Mouse (Mus musculus): ENCODE data around the gene Zbtb3. TPM values are rescaled to one million over a fixed set of nuclear protein-coding genes. Genes with fewer than 3 reads are reported as not detected.
A peak's percentile ranks its signal among the peaks of the same experiment; 100 is the strongest.

The Zbtb3 gene
- total RNA-seq, 2 experiments from 2014 or later, result 1.9 to 2.1 TPM

DNA sequence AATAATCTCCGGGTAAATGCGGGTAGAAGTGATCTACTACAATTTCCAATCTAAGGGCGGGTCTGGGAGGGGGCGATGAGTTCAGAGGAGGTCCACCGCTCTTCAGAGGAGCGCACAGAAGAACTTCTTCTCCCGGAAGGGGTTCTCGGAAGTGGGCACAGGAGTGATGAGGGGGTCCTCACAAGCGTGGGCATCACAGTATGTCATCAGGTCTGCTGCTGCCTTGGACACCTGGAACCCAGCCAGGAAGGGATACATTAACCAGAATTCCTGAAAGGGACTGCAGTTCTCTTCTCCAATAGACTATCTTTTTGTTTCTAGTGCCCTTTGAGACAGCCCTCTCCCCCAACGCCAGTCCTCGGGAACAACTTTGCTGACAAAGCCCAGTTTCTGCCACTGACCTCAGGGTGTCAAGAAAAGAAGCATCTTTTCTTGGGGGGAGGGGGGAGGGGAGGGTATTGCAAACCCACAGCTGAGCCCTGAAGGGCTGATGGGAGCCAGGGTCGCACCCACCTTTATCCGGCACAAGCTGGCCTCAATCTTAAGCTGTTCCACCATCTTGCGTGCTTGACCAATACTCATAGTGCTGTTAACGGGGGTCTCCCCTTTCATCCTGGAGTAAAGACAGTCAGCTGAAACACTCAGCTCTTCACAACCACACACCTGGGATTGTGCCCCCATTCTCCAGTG lies 35.8 kb downstream of the Zbtb3 start:
- no peak for DNase-seq (ENCODE audit: low spot score)
- intact Hi-C loops (cut with DNase I), result no loop called here

DNA sequence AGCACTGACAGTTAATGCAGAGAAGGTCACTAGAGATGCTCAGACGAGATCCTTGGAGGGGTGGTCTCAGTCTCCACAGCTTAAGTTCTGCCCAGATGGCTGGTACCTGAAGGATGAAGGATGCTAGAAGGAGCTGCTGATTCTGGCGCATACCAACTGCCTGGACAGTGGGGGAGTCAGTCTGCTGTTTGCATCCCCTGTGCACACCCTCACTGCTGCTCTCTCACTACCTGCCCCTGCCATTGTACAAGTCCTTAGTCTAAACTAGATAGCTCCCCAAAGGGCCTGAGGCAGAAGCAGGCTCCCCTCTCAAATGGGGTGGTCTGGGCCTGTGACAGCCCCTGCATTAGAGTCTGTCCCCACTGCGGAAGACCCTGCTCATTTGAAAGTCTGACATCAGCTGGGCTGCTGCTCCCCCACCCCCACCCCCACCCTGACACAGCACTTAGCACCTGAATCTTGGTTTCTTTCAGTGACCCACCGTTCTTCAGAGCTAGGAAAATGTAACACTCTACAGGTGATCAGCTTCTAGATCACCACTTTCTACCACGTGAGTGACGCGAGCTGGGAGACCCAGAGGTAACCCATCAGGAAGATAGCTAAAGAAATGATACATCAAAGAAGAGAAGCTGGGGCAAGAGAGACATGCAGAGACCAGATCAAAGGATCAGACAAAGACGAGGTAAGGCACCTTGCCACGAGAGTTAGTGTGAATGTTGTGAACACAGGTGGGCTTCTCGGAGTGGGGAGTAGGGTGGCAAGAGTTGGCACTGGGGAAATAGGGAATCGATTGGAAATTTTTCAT lies 37.0 kb downstream of the Zbtb3 start, which contains the start of gene Gng3:
Gng3 (minus strand) TSS at position 92 of the 805 bp plus-strand sequence.
- no peak for DNase-seq (ENCODE audit: low spot score)
- intact Hi-C loops (cut with DNase I), result no loop called here

DNA sequence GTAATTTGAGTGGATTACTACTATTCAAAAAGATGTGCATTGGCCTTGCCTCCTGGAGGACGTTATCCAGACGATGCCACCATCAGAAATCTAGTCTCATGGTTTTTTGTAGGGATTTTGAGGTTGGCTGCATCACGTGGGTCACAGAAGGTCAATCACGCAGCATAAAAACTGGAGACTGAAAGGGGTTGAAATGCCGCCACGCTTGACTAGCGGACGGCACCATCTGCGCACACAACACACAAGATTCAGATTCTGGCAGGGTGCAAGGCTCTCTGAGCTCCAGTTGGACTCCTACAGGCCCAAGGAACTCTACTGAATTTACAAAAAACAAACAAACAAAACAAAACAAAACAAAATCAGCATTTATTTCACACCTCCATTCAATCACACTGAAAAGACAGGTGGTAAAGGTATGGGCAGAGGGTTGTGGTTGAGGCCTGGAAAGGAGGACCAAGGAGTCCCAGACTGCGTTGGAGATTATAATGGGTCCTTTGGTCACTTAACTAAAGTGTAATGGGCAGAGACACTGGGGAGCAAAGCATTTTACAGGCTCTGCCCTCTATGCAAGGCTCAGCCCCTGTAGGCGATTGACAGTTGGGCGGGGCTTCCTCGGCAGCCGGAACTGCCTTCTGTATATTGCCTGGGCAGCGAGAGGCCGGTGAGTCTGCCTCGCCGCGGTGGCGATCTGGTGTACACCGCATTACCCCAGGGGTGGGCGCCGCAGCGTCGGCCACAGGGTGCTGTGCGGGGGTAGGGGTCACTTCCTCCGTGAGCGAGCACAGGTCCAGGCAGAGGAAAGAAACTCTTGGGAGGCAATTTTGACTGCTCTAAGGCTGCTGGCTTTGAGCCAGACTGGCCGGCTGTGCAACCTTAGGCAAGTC lies 37.8 kb downstream of the Zbtb3 start:
- intact Hi-C loops (cut with DNase I), result loop anchor here (5.0 kb wide), 2 partner anchors 47 to 272 kb away; partner anchors contain the start of genes 1810009A15Rik and Gm49416
- DNase-seq (ENCODE audit: low spot score), result peak; percentile 70

DNA sequence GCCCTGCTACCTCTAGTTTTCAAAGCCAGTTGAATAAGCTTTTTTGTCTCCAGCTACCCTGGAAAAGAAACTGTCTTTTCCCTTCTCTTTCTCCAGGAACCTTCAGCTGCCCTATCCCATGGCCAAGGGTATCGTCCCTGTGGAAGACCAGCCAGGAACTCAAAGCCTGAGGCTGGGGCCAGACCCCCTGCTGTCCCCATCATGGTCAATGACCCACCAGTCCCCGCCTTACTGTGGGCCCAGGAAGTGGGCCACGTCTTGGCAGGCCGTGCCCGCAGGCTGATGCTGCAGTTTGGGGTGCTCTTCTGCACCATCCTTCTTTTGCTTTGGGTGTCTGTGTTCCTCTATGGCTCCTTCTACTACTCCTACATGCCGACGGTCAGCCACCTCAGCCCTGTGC lies 38.7 kb downstream of the Zbtb3 start:
- no peak for DNase-seq (ENCODE audit: low spot score)
- intact Hi-C loops (cut with DNase I), result loop anchor here (5.0 kb wide), 2 partner anchors 46 to 271 kb away; partner anchors contain the start of genes 1810009A15Rik and Gm49416

DNA sequence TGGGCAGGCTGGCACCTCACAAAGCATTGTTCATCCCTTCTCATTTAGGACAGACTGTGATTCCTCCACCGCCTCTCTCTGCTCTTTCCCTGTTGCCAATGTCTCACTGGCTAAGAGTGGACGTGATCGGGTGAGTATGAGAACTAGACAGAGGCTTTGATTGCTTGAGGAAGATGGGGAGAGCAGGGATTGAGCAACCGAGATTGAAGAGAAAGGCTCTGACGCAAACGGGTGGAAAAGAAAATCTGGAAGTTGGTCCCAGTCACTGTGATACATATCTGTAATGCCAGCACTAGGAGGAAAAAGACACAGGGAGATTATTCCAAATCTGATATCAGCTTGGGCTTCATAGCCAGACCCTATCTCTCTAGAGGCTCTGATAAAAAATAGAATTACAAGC lies 40.6 kb downstream of the Zbtb3 start:
- intact Hi-C loops (cut with DNase I), result loop anchor here (5.0 kb wide), 2 partner anchors 44 to 269 kb away; partner anchors contain the start of genes 1810009A15Rik and Gm49416
- DNase-seq (ENCODE audit: low spot score), result no peak

DNA sequence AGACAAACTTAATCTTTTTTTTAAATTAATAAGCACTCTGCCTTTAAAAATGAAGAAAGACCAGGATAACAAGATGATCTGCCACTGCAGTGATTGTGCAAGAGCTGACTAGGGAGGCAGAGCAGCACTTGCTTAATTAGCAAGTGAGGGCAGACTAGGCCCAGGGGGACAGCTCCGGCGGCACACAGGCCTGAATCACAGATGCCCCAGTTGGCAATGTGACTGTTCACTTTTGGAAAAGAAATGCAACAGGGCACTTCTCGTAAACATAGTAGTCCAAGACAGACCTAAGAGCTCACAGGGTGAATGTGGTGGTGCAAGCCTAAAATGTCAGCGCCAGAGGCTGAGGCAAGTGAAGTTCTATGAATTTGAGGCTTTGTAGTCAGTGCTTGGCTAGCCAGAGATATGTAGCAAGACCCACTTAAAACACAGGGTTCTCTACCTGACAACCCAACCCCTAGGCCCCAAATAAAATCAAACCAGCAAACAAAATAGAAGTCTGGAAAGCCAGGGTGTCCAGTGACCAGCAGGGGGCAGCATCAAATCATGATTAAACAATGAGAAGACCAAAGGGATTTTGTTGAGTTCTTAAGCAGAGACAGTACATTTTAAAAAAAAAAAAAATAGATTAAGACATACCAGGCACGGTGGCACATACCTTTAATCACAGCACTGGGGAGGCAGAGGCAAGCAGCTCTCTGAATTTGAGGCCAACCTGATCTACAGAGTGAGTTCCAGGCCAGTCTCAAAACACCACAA lies 42.2 kb downstream of the Zbtb3 start:
- peak; percentile 28 for DNase-seq (ENCODE audit: low spot score)
- intact Hi-C loops (cut with DNase I), result loop anchor here (2.0 to 5.0 kb wide), 3 partner anchors 24 to 268 kb away; partner anchors contain the start of genes 1810009A15Rik and Gm49416

DNA sequence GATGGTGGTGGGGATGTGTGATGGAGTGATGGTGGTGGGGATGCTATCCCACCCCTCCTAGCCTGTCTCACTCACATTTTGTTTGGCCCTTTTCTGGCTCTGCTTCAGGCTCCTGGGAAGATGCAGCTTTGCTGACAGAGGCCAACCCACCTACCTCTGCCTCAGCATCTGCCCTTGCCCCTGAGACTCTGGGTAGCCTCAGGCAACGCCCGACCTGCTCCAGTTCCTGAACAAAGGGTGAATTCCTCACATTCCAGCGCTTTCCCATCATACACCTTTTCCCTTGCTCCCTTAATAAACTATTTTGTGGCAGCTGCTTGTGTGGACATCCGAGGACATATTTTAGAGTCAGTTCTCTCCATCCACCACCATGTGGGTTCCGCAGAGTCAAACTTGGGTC lies 46.0 kb downstream of the Zbtb3 start:
- intact Hi-C loops (cut with DNase I), result no loop called here
- DNase-seq (ENCODE audit: low spot score), result no peak

DNA sequence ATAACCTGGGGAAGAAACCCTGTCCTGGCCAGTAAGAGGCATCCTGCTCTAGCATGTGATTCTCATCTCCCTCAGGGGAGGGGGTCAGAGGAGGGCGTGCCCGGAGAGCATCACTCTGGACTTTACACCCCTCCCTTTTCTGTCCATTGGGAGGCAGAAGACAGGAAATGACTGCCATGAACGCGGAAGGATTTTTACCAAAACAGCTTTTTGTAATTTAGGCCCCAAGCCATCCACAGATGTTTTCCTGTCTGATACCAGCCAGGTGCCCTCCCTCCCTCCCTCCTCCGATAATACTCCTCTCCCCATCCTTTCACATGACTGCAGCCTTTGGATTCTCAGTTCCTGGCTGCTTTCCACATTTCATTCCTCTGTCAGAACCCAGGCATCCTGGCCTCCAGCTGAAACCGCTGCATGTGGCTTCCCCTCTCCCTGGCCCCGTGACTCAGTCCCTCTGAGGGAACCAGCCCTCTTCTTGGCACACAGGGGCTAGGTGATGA lies 48.1 kb downstream of the Zbtb3 start, which contains the start of gene Lrrn4cl:
Lrrn4cl (plus strand) TSS at position 367 of the 500 bp plus-strand sequence.
- intact Hi-C loops (cut with DNase I), result no loop called here
- DNase-seq (ENCODE audit: low spot score), result peak; percentile 44

DNA sequence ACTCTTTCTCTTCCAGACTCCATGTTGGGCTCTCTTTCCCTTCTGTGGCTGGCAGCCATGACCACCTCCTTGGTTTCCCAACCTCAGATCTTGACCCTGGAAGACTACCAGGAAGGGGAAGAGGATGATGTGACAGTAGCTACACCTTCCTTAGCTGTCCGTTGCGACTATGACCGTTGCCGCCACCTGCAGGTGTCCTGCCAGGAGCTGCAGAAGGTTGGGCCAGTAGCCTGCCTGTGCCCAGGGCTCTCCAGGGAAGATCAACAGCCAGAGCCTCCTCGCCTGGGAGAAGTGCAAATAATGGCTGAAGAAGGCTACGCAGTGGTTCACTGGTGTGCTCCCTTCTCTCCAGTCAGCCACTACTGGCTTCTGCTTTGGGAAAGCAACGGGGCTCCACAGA lies 49.3 kb downstream of the Zbtb3 start:
- no peak for DNase-seq (ENCODE audit: low spot score)
- intact Hi-C loops (cut with DNase I), result no loop called here

DNA sequence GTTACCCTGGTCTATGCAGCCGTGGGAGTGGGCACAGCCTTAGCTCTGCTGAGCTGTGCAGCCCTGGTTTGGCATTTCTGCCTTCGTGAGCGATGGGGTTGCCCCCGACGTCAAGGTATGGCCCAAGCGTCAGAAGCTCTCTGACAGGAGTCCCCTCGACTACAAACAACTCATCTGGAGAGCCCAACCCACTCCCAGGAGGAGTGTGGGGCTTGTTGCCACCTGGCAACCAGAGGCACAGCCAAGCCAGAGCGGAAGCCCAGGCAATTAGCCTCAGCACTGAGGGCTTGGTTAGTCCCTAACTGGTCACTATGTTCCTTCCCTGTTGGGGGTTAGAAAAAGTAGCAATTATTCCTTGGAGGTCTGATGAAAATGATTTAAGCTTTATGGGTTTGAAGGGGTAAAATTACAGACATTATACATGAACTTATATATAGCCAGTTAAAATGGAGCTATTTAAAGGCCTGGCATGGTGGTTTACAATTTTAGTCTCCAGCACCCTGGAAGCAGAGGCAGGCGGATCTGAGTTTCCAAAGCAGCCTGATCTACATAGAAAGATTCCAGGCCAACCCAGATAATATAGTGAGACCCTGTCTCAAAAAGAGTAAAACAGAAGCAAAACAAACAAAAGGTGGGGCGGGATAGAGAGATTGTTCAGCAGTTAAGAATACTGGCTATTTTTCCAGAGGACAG lies 50.0 kb downstream of the Zbtb3 start:
- intact Hi-C loops (cut with DNase I), result no loop called here

DNA sequence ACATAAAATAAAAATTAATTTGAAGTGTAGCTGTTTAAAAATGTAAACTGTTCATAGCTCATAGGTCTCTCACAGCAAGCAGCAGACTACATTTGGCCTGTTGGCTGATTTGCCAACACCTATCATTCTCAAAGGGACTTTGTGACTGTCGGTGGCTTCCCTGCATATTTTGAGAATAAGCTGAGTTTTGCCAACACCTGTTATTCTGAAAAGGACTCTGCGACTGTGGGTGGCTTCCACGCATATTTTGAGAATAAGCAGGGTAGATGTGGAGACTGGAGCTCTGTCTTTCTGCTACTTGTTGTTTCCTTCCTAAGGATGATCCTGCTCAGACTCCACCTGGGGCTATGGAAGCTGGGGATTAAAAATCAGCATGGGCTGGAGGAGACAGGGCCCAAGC lies 50.8 kb downstream of the Zbtb3 start:
- no peak for DNase-seq (ENCODE audit: low spot score)
- intact Hi-C loops (cut with DNase I), result no loop called here

More for the DNA sequence above, 50.0 kb downstream of the Zbtb3 start:
- peak; percentile 19 for DNase-seq (ENCODE audit: low spot score)

Other genes starting within 250 kb of the Zbtb3 start
- gene Slc22a8, start 211.3 kb upstream of the Zbtb3 start, total RNA-seq (2021), result not detected
- gene Slc22a6, start 184.5 kb upstream of the Zbtb3 start, total RNA-seq (2021), result not detected
- gene Chrm1, start 138.8 kb upstream of the Zbtb3 start, total RNA-seq (2021), result not detected
- 10 to 100 TPM; 36.1 to 38.0 TPM for gene Slc3a2, start 79.2 kb upstream of the Zbtb3 start, total RNA-seq (2021)
- 10 to 100 TPM; 17.9 to 18.9 TPM for gene Wdr74, start 66.7 kb upstream of the Zbtb3 start, total RNA-seq (2021)
- gene 1700092M07Rik, start 61.8 kb upstream of the Zbtb3 start, total RNA-seq (2021), result not detected
- 10 to 100 TPM; 27.6 to 31.0 TPM for gene Stx5a, start 61.1 kb upstream of the Zbtb3 start, total RNA-seq (2021)
- gene Nxf1, start 45.5 kb upstream of the Zbtb3 start, total RNA-seq (2021), result 10 to 100 TPM; 37.5 to 48.1 TPM
- gene Tmem223, start 31.6 kb upstream of the Zbtb3 start, total RNA-seq (2021), result 100 to 1,000 TPM; 108 to 110 TPM
- gene Tmem179b, start 28.1 kb upstream of the Zbtb3 start, total RNA-seq (2021), result 10 to 100 TPM; 14.8 to 16.4 TPM
- 1 to 10 TPM; 7.4 to 7.6 TPM for gene Taf6l, start 16.1 kb upstream of the Zbtb3 start, total RNA-seq (2021)
- gene Polr2g, start 4.0 kb upstream of the Zbtb3 start, total RNA-seq (2021), result 10 to 100 TPM; 53.4 to 62.4 TPM
- 10 to 100 TPM; 12.5 to 15.8 TPM for gene Ttc9c, start 16.8 kb downstream of the Zbtb3 start, total RNA-seq (2021)
- 10 to 100 TPM; 42.5 to 49.4 TPM for gene Hnrnpul2, start 17.5 kb downstream of the Zbtb3 start, total RNA-seq (2021)
- gene AC129217.1, start 27.2 kb downstream of the Zbtb3 start, total RNA-seq (2021), result not detected
- gene Bscl2, start 34.9 kb downstream of the Zbtb3 start, total RNA-seq (2021), result 10 to 100 TPM; 23.9 to 24.0 TPM
- not detected for gene Gng3, start 36.6 kb downstream of the Zbtb3 start, total RNA-seq (2021)
- 1 to 10 TPM; 3.3 to 4.9 TPM for gene Lrrn4cl, start 48.2 kb downstream of the Zbtb3 start, total RNA-seq (2021)
- 100 to 1,000 TPM; 113 to 124 TPM for gene Ubxn1, start 68.9 kb downstream of the Zbtb3 start, total RNA-seq (2021)
- 10 to 100 TPM; 59.3 to 60.1 TPM for gene Uqcc3, start 78.4 kb downstream of the Zbtb3 start, total RNA-seq (2021)
- gene Lbhd1, start 81.2 kb downstream of the Zbtb3 start, total RNA-seq (2021), result 1 to 10 TPM; 1.4 to 5.9 TPM
- not detected for gene Gm49403, start 81.4 kb downstream of the Zbtb3 start, total RNA-seq (2021)
- gene 1810009A15Rik, start 86.3 kb downstream of the Zbtb3 start, total RNA-seq (2021), result 10 to 100 TPM; 17.6 to 19.8 TPM
- gene Gm49416, start 86.4 kb downstream of the Zbtb3 start, total RNA-seq (2021), result 1 to 10 TPM in 1 of 2 experiments, under 1 TPM in 1; 0.68 to 2.0 TPM
- 10 to 100 TPM; 11.2 to 11.8 TPM for gene Ints5, start 90.5 kb downstream of the Zbtb3 start, total RNA-seq (2021)
- gene Ganab, start 95.5 kb downstream of the Zbtb3 start, total RNA-seq (2021), result 10 to 100 TPM; 55.6 to 58.7 TPM
- gene B3gat3, start 117.8 kb downstream of the Zbtb3 start, total RNA-seq (2021), result 10 to 100 TPM; 35.9 to 36.7 TPM
- gene Rom1, start 126.8 kb downstream of the Zbtb3 start, total RNA-seq (2021), result 10 to 100 TPM; 22.0 to 23.6 TPM
- 1 to 10 TPM; 8.9 to 9.1 TPM for gene Eml3, start 127.0 kb downstream of the Zbtb3 start, total RNA-seq (2021)
- gene Mta2, start 139.3 kb downstream of the Zbtb3 start, total RNA-seq (2021), result 10 to 100 TPM; 29.5 to 32.3 TPM
- gene Tut1, start 151.3 kb downstream of the Zbtb3 start, total RNA-seq (2021), result 1 to 10 TPM; 7.2 to 8.8 TPM
- gene Eef1g, start 164.5 kb downstream of the Zbtb3 start, total RNA-seq (2021), result 100 to 1,000 TPM; 241 to 256 TPM
- gene Ahnak, start 186.7 kb downstream of the Zbtb3 start, total RNA-seq (2021), result 100 to 1,000 TPM; 283 to 326 TPM